Mouse (Mus musculus): ENCODE data around the gene Rasa4.
"Not testable (repeated sequence)": the region's sequence is repeated elsewhere in the genome, so short reads cannot be mapped to it uniquely, and the experiment has no call there.

Gene Rasa4

DNA sequence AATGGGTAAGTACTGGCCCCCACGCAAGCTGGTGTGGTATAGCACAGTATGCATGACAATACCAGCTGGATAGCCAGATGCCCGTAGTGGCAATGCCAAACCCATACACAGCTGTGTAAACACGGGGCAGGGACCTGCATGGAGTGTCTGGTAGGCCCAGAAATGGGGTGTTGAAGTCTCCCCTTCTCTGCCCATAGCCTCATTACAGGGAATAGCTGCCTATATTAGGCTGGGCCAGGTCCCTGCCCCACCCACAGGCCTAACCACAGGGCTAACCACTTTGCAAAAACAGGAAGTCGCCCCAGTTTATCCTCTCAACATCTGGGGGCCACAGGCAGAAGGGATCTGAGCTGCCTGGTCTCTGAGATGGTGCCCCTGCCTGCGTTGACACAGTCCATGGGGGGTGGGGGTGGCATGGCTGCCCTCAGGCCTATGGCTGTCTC, 65.4 kb downstream of the Rasa4 start:
- not testable (repeated sequence) for H3K36me3 ChIP-seq (ENCODE audit: control insufficient read depth, insufficient read depth, low read length, poor library complexity, severe bottlenecking); H3K27me3 ChIP-seq (ENCODE audit: control insufficient read depth, insufficient read depth, low read length, poor library complexity, severe bottlenecking)
- DNase-seq (ENCODE audit: low read depth, low spot score) = peak; percentile 39

DNA sequence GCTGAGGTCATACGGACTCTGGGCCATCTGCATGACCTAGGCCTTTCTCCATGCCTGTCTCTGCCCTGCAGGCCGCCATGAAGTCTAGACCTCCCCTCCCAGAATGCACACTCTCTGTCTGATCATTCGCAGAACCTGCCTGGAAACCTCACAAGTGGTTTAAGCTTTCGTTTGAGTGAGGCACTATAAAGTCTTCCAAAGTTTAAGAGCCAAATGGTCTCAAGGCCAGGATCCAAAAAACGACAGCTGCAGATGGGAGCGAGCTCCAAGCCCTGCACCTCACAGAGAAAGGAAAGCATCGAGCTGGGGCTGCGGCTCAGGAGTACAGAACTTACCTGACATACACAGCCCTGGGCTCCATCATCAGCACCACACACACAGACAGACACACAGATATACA, 68.6 kb downstream of the Rasa4 start:
- H3K27me3 ChIP-seq (ENCODE audit: control insufficient read depth, insufficient read depth, low read length, poor library complexity, severe bottlenecking) = no peaks in the 10 kb centered on the region
- no peaks in the 10 kb centered on the region; the same call in 1 of the 2 replicates for H3K36me3 ChIP-seq (ENCODE audit: control insufficient read depth, insufficient read depth, low read length, poor library complexity, severe bottlenecking)
- DNase-seq (ENCODE audit: low read depth, low spot score) = no peak

DNA sequence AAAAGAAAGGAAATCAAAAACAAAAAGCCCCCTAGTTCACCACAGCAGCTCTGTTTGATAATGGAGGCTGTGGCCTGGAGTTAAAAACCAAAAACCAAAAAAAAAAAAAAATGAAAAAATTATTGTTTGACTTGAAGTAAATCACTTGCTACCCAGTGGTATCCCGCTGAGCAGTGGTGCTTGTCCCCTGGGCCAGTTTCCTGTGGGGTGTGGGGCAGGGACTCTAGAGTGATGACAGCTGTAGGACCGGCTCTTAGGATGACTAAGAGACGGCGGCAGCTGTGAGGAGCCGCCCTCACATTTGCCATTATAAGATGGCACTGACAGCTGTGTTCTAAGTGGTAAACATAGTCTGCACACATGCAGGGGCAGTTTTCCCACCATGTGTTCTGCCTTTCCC, 71.7 kb downstream of the Rasa4 start:
- DNase-seq (ENCODE audit: low read depth, low spot score) = no peak

DNA sequence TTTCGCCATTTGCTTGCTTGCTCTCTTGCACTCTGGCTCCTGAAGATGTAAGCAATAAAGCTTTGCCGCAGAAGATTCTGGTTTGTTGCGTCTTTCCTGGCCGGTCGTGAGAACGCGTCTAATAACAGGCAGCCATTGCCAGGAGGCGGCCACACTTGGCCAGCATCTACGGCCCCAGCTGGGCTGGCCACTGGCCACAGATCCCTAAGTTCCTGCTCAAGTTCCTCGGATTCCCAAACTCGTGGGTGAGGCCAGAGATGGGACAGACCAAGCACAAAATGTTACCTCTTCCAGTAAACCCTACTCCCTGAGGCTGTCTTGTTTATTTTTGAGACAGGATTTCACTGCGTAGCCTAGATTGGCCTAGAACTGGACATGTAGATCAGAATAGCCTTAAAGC, 76.4 kb downstream of the Rasa4 start:
- H3K36me3 ChIP-seq (ENCODE audit: control insufficient read depth, insufficient read depth, low read length, poor library complexity, severe bottlenecking); DNase-seq (ENCODE audit: low read depth, low spot score); H3K27me3 ChIP-seq (ENCODE audit: control insufficient read depth, insufficient read depth, low read length, poor library complexity, severe bottlenecking): not testable (repeated sequence)

More for the DNA sequence above, 71.7 kb downstream of the Rasa4 start:
- Histone ChIP-seq H3K36me3 (ENCODE audit: control insufficient read depth, insufficient read depth, low read length, poor library complexity, severe bottlenecking) (peaks cover 1% of the 10 kb centered on the region), H3K27me3 (ENCODE audit: control insufficient read depth, insufficient read depth, low read length, poor library complexity, severe bottlenecking) (no peaks in the 10 kb centered on the region)

Measured in splenic B cell, adult 2 months (primary cell).